Mouse (Mus musculus) adrenal gland, adult 18-20 months (tissue): ENCODE results near the gene Stx5a. TPM values are rescaled to one million over a fixed set of nuclear protein-coding genes. Genes with fewer than 3 reads are reported as not detected.
A peak's percentile ranks its signal among the peaks of the same experiment; 100 is the strongest.

Experiments used
- DNase-seq, 2 experiments: peaks; one replicate each; pipeline ENCODE4 v3.0.0; 2021 to 2022; ENCODE audit warnings: low spot score in 2 of 2
- long read RNA-seq, 2 experiments: library from polyadenylated mRNA; stranded (forward); transcript quantifications; one replicate each; pipeline ENCODE4 v2.0.0; 2021
- total RNA-seq, 2 experiments: library from RNA; stranded (reverse); gene quantifications; 1 replicate in 1 of 2; 2 replicates in 1 of 2; pipeline ENCODE4 v1.2.3; 2021

Gene Stx5a
- 100 to 1,000 TPM in 1 of 2 experiments, 10 to 100 TPM in 1; 78.2 to 103 TPM for total RNA-seq
- long read RNA-seq, experiment 1, transcript Stx5a-202 (10 exons, 2,112 nt), result minor isoform, 16 of 70 reads
- long read RNA-seq, experiment 1, transcript Stx5a-213 (11 exons, 2,251 nt), result major isoform, 33 of 70 reads
- long read RNA-seq, experiment 1, partial matches to known transcripts, result 6 of 70 reads
- long read RNA-seq, experiment 1, other reads (novel, unspliced or antisense), result 11 of 70 reads
- long read RNA-seq, experiment 2, transcript Stx5a-213 (11 exons, 2,251 nt), result major isoform, 74 of 151 reads
- long read RNA-seq, experiment 2, transcript Stx5a-202 (10 exons, 2,112 nt), result minor isoform, 34 of 151 reads
- long read RNA-seq, experiment 2, transcript Stx5a-209 (1 exons, 3,015 nt), result minor isoform, 5 of 151 reads
- long read RNA-seq, experiment 2, partial matches to known transcripts, result 19 of 151 reads
- long read RNA-seq, experiment 2, other reads (novel, unspliced or antisense), result 18 of 151 reads

DNA sequence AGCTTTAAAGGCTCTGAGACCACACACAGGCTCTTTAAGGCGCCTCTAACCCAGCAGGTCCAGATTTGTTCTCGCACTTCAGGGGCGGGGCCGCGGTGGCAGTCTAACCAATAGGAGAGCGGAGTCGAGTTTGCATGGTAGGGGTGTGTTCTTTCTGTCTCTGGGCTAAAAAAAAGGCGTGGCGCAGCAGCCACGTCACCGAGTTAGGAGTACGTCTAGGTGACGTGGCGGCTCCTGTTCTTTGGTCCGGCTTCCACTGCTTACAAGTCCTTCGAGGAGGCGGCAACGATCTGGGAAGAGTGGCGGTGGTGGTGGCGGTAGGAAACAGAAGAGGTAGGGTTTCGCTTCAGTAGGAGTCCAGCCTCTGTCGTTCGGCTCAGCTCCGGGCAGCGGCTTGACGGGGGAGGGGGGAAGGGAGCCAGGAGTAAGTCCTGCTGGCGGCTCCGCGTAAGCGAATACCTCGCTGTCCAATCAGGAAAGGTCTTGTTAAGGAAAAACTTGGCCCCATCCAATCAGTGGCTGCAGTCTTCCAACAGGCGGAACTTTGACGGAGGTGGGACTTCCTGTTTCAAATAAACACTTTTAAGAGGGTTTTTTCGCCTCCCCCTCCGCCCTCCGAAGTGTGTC, at the start of gene Stx5a:
Gene Stx5a, plus strand, starts transcription at position 171 of the 627 bp plus-strand sequence.
- peak; percentile 85 to 87 for DNase-seq

GRCm38 (mm10) chr19:8691871-8692539, 49.2 kb upstream of the Stx5a start:
- no peak for DNase-seq

- no peak for DNase-seq
These were observed 48.5 kb upstream of the Stx5a start for GRCm38 (mm10) chr19:8692740-8693139.

- peak in 1 of 2 experiments; percentile 57 for DNase-seq
These were observed 45.9 kb upstream of the Stx5a start for GRCm38 (mm10) chr19:8695330-8695729.

DNA sequence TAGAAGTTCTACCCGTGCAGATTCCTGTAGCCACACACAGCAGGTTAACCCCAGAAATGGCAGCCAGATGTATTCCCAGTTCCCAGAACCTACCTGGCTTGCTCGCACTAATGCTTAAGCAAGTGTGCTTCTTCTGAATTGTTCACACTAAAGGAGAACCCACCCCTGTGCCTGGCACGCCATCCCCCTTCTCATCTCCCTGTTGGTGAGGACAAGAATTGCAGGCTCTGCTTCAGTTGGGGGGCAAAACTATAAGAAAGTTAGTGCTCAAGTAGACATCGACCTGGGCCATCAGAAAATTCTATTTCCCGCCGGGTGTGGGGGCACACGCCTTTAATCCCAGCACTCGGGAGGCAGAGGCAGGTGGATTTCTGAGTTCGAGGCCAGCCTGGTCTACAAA, 41.6 kb upstream of the Stx5a start:
- no peak for DNase-seq

- DNase-seq, result no peak
These were observed 38.8 kb upstream of the Stx5a start for GRCm38 (mm10) chr19:8702458-8702857.

DNA sequence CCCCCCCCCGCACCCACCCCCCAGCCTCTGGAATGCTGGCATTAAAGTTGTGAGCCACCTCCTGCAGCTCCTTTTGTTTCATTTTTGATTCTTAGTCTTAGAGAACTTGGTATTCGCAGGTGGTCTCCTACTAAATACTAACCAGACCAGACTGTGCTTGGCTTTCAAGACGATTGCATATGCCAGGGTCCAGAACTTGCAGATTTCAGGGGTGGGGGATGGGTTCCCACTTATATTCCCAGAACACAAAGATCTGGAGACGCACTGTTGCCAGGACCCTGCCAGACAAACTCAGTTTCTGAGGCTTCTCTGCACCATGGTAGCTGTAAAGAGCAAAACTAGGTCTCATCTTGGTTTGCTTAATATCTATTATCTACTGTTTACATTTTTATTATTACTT, 37.6 kb upstream of the Stx5a start:
- DNase-seq, result no peak

- no peak for DNase-seq
These were observed 36.0 kb upstream of the Stx5a start for GRCm38 (mm10) chr19:8705026-8705708.

DNA sequence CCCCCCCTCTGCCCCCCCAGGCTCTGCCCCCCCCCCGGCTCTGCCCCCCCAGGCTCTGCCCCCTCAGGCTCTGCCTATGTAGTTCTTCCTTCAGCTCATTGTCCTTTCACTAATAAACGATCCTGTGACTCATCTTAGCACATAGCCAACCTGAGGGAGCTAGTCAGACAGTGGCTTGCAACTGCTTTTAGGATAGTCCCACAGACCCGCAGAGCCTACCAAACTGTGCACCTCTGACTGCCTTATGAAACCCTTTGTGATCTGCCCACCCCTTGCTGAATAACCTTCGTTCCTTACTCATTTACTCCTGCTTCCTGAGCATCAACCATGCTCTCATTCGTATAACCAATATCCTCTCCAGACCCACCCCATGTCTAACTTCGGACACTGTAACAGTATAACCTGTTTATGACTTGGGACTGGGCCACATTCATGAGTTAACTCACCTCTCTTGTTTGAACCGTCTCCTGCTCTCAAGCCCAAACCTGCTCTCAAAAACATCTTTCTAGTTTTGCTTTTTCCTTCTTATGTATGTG, 35.0 kb upstream of the Stx5a start:
- no peak for DNase-seq

GRCm38 (mm10) chr19:8706930-8707329, 34.3 kb upstream of the Stx5a start:
- no peak for DNase-seq

GRCm38 (mm10) chr19:8708954-8709353, 32.3 kb upstream of the Stx5a start:
- no peak for DNase-seq

DNA sequence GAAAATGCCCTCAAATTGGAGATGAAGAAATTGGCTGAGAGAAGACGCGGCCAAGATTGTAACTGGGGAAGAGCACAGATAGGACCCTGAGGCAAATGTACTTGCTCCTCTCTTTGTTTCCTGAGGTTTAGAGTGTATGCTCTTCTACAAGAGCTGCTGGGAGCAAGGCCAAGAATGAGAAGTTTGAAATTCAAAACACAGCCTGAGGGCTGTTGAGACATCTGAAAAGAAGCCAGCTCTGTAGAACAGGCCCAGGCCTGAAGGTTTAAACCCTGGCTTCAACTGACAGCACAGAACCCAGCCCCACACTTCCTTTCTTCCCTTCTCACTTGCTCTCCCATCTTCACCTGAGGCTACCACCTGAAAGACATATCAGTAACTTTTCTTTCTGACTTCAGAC, 31.2 kb upstream of the Stx5a start:
- no peak for DNase-seq

DNA sequence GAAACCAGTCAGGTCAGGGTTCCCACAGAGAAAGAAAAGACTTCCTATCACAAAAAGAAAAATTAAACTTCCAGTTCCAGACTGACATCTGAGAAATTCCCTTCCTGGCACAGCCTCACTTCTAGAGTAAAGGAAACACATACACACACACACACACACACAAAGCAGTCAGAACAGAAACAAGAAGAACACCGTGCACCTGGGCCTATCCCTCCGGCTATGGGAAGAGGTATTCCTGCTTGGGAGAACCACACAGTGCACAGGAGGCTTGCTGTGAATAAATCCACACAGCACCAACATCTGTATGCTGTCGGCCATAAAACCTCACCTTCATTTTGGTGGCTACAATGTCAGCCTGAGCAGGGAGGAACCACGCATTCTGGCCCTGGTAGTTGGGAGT, 29.7 kb upstream of the Stx5a start:
- no peak for DNase-seq

- no peak for DNase-seq
These were observed 29.0 kb upstream of the Stx5a start for GRCm38 (mm10) chr19:8711949-8712869.

DNA sequence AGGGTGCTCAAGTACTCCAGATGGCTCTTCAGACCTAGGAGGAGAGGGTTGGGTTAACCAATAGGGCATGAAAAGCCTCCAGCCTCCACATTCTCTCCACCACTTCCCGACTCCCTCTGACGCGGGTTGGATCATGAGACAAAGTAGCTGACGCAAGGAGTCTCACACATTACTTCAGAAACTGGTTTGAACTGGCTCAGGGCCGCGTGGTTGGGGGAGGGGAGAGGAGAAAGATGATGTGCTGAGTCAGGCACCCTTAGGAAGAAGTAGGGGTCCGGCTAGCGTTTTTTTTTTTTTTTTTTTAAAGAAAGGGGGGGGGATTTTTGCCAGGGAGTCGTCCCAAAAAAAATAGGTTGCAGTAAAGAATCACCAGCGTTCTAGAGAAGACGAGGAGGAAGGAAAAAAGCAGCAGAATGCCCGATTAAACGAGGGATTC, 28.3 kb upstream of the Stx5a start:
- peak; percentile 67 to 75 for DNase-seq

GRCm38 (mm10) chr19:8713306-8713996, 27.8 kb upstream of the Stx5a start:
- peak; percentile 92 to 93 for DNase-seq

- DNase-seq, result no peak
These were observed 27.1 kb upstream of the Stx5a start for GRCm38 (mm10) chr19:8713997-8714652.

DNA sequence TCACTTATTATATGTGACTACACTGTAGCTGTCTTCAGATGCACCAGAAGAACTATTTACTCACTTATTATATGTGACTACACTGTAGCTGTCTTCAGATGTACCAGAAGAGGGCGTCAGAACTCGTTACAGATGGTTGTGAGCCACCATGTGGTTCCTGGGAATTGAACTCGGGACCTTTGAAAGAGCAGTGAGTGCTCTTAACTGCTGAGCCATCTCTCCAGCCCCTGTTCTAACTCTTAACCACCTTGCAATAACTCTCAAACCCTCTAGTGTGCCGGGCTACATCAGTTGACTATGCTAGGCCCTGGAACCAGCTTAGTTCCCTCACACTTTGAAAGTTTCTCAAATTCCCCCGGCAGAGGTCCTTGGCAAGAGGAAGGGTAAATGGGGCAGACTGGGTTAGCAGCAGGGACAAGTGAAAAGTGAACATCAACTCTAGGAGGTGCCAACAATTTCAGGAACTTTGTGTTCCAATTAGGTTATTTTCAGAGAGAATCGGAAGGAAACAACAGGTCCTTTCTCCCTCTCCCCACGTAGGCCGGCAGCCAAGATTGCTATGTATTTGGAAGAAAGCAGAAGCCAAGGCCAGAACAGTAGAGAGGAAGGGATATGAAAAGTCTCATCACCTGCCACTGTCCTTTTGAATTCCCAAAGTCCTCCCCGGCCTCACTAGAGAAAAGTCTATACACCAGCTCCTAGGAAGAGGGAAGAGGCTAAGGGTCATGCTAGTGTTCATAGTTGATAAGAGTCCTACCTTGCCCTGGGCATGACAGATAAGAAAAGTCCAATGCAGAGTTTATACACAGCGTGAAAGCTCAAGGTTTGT, 26.3 kb upstream of the Stx5a start:
- DNase-seq, result no peak
